Mouse (Mus musculus) layer of hippocampus, adult 8-10 months (tissue): ENCODE measurements at regions not wholly inside any gene's neighbourhood (a gene's known extent, or its start where the extent isn't known, plus 50 kb on each side); places are given as distances from the start of the nearest gene placed in this dataset.

Experiments used
- DNase-seq, 2 experiments: peaks; one replicate each; pipeline ENCODE4 v3.0.0; 2022; ENCODE audit warnings: low spot score in 2 of 2

GRCm38 (mm10) chrX:76680890-76681289 lies 78.2 kb upstream of the Cldn34d start:
- peak in 1 of 2 experiments; percentile 3 for DNase-seq
